Mouse (Mus musculus) neutrophil, adult 5-6 weeks (primary cell): ENCODE results near the gene Poc1b. TPM values are rescaled to one million over a fixed set of nuclear protein-coding genes. Genes with fewer than 3 reads are reported as not detected.
A peak's percentile ranks its signal among the peaks of the same experiment; 100 is the strongest.

Experiments used
- ATAC-seq: fragments of 151-379, 151-347 bp; 2 replicates; pipeline ENCODE4 v1.8.0; 2017; ENCODE audit warnings: mild to moderate bottlenecking, moderate TSS enrichment; ENCODE audit not compliant: insufficient number of reproducible peaks, poor library complexity, low FRiP score, severe bottlenecking; ENCODE audit errors: extremely low read depth
- total RNA-seq: library from RNA; stranded (forward); fragments of 200-1000 nt; gene quantifications from 2 replicates; pipeline ENCODE4 v1.2.3, GENCODE M21; 2017

The Poc1b gene
- total RNA-seq, 1 experiment from 2014 or later, result 12.8 TPM

DNA sequence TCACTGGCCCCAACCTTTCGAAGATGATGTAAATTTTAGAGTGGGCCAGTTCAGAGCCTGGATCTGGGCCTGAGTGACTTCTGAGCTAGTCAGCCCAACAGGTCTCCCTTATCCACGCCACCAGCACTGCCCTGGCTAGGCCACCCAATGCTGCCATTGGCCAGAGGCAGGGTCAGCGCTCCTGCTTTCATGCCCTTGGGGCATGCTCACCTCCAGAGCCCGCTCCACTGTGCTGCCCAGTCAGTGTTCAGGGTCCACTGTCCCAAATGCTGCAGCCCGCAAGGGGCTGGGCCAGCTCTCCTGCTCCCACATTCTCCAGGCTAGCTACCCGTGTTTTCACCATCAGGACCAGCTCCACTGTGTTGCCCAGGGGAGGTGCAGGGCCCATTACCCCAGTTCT is 43.2 kb downstream of the Poc1b start:
- no peak for ATAC-seq

DNA sequence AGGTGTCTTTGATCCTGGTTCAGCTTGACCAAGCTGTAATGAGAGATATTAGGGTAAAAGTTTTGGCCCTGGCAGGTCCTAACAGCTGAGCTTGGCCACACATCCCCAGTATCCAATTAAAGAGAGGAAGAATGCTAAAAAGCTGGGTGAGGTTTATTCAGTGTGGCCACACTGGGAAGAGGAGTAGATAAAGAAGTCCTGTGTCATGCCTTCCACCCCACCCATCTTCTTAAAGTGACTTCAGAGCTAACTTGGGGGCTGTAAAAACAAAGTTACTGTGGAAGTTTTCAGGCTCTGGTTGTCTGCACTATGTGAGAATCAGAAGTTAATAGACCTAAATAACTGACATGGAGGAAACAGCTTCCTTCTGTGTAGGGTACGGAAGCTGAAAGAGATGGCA is 44.7 kb downstream of the Poc1b start:
- ATAC-seq, result no peak

DNA sequence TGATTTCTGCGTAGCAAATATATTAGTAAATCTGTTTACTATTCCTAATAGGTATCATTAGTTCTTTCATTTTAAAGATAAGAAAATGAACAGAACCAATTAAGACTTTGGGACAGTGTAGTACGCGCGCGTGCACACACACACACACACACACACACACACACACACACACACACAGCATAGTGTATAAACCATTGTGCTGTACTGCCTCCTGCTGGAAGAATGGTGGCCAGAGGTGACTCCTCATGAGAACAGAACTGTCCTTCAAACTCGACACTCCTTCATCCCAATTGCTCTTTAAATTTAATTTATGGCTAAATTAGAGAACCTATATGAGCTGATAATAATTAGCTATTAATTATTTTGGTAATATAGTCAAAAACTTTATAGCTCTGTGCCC is 45.2 kb downstream of the Poc1b start:
- peak; percentile 73 for ATAC-seq

DNA sequence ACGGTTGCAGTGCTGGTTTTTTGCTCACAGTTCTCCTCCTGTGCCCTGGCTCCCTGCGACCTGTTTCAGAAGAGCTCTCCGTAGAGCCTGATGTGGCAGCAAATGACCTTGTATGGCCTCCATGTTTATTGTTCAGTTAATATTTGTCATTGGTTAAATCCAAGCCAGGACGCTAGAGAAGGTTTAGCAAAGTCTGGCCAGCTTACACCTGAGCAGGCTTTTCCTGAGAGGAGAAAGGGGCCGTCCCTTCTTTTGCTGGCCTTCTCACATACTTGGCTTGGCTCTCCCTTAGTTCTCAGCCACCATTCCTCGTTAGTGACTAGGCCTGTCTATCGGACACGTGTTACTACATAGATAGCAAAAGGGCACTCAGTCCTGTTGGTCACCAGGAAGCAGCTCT is 47.8 kb downstream of the Poc1b start:
- ATAC-seq, result no peak

DNA sequence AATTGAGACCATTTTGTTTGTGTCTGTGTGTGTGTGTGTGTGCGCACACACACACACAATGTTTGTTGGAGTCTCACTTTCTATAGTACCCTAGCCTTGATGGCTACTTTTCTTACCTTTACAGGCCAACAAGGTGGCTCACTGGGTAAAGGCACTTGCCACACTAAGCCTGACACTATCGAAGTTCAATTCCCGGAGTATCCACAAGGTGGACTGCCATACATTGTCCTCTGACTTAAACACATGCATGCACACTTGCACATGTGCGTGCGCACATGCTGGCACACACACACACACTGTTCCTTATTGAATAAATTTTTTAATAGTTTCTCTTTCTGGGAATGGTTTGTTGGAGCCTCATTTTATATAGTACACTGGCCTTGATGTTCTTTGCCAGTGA is 50.0 kb downstream of the Poc1b start:
- ATAC-seq, result no peak

DNA sequence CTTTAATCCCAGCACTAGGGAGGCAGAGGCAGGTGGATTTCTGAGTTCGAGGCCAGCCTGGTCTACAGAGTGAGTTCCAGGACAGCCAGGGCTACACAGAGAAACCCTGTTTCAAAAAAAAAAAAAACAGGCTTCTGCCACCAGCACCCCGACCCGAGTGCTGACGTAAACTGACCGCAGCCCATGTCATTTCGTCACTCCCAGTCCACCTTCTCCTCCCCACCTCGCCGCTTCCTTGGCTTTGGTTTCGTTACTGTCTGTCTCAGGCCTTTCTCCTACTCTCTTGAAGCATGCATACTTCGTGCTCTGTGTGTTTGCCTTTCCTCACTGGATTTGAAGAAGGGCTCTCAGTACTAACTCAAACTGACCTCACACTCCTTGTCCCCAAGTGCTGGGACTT is 50.9 kb downstream of the Poc1b start:
- peak; percentile 78 for ATAC-seq

DNA sequence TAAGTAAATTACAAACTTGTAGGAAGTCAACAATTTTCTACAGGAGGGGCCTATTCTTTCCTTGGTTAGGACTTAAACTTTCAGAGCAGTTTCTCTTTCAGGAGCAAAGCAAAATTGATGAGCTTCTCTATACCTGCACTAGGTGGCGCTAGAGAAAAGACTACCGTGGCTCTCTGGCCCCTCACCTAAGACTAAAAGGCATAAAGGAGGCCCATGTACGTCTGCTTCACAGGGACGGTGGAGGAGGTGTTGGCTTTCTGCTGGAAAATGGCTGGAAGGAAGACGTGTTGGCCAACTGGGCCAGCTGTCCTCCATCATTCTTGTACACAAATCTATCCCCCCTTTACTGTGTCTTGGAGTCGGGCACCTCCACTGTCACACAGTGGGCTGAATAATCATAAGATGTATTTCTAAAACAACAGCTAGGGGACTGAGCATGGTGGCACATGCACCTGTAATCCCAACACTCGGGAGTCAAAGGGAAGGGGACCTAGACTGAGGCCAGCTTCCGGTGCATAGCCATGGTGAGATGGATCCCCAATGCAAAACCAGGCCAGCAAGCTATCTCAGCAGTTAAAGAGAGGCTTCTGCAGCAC is 55.2 kb downstream of the Poc1b start:
- peak; percentile 82 for ATAC-seq

DNA sequence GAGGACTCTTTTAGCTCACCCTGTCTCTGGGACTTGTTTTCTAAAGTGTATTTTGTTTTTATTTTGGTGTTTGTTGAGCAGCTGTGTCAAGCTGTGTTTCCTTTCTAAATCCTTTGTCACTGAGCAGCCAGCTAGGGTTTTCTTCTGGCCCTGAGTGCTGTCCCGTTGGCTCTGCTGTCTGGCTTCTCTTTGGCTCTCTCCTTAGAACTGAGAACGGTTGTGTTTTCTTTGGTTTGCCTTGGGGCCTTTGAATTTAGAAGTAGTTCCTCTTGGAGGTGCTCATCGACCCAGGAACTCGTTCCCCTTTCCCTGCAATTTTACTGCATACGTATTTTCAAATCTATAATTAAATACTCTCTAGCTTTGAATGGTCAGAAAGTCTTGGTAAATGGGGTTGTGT is 56.2 kb downstream of the Poc1b start:
- no peak for ATAC-seq

DNA sequence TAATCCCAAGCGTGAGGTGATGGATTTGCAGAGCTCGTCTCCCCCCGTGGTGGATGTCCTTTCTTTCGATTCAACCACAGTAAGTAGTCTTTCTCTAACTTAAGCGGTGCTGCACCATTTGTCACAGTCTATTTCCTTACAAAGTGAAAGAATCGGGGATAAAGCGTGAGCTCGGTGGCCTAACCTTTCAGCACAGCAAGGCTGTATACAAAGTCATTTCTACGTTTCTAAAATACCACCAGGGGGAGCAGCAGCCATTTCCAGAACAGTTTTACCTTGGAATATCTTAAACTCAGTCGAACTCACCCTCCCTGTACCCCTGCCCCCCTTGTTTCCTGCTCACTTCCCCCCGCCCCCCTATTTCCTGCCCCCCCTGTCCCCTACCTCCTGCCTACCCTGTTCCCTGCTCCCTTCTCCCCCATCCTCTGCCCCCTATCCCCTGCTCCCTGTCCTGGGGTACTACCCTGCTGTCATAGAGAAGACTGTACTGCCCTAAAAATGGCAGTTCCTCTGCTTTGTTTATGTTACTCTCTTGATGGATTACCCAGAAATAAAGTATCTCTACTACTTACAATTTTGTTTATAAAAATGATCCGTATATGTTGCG is 58.1 kb downstream of the Poc1b start:
- ATAC-seq, result peak; percentile 41

DNA sequence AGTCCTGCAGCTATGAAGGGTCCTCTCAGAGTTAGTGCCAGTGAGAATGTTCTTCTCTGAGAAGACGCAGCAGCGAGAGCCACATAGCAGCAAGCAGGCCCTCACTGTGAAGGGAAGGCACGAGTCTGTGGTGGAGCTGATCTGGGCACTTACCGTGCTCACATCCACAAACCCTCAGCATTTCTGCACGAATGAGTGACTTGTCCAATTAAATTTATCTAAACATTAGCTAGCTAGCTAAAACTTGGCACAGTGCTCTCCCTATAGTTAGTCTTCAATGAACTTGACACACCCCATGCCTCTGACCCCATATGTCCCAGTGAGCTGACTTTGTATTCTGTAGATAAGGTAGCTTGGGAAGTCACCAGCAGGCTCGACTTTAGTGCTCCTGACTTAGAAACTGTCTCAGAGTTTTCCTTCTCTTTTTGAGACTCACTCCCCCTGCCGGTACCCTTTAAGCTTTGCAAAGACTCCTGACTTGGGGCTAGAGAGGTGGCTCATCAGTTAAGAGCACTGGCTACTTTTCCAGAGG is 59.0 kb downstream of the Poc1b start:
- ATAC-seq, result no peak

DNA sequence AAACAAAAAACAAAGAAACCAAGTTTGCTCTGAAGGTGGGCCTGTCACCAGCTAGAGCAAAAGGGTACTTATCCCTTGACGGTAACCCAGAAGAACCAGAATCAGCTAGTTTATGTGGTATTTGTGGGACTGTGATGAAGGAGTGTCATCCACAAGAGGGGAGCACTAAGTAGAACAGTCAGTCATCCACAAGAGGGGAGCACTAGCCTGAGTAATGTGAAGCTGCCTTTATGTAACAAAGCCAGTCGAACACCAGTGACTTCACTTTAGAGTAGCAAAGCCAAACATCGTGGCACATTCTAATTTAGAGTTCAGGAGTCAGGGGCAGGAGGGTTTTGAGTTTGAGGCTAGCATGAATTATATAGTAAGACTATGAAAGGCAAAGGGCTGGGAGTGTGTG is 59.6 kb downstream of the Poc1b start:
- ATAC-seq, result no peak

DNA sequence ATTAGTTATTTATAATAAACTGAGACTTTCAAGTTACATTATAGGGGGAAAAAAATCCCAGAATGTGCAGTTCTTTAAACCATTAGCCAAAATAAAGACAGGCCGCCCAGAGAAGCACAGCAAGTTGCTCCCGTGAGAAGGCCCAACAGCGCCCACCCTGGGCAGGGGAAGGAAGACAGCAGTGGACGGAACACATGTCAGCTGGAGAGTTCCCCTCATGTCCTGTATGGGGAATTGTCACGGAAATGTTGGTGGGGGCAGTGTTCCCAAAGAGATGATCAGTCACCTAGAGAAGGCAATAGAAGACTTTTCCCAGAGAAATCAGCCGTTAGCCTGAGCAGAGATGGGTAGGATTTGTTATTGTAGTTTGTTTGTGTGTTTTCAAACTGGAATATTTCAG is 61.6 kb downstream of the Poc1b start:
- ATAC-seq, result no peak

DNA sequence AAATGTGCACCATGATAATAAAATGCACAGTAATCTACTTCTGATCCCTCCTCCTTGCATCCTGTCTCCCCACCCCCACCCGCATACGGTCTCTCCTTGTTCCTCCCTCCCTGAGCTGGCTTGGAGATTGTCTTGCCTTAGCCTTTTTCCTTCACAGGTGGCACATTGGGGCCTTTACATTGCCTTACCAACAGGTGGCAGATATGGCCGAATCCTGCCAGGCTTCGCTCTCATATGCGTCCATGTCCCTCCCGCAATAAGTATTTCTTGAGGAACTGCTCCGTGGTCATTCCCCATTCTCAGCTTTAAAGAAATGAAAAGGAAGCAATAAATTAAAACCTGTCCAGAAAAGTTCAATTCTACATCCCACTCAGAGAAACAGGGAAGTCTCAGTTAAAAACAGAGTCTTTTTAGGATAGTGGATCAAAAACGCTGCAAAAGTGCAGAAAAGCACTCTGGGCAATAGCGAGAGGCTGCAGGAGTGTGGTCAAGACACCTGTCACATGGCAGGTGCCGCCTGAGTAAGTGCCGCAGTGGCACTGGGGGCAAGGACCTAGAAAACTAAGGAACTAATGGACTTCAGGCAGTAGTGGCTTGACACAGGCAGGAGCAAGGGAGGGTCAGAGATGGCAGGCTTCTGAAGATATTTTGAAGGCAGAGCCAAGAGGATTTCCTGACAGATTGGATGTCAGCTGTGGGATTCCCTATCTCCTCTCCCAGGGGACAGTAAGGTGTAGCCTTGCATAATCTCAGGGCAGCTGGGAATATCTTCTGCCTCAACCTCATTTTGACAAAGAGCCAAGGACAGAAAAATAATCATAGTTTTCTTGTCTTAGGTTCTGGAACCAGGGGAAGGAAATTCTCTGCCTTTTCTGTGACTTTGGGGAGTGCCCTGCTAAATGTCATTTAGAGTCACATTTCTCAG is 62.3 kb downstream of the Poc1b start:
- ATAC-seq, result peak; percentile 52; the same call in 1 of the 2 replicates

DNA sequence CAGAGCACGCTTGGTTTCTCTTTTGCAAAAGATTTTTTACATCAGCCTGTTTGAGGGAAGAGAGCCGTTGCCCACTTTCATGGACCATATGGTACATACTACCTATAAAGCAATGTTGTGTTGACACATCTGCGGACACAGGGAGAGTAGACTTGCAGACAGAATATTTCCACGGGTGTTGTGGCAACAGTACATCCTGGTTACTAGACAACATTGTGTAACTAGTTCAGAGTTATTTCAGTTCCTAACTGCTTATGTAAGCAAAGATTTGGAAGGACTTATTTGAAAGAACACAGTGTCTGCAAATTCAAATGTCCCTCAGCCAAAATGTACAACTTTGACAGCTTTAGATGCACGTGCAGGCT is 62.9 kb downstream of the Poc1b start:
- ATAC-seq, result peak; percentile 53; the same call in 1 of the 2 replicates

DNA sequence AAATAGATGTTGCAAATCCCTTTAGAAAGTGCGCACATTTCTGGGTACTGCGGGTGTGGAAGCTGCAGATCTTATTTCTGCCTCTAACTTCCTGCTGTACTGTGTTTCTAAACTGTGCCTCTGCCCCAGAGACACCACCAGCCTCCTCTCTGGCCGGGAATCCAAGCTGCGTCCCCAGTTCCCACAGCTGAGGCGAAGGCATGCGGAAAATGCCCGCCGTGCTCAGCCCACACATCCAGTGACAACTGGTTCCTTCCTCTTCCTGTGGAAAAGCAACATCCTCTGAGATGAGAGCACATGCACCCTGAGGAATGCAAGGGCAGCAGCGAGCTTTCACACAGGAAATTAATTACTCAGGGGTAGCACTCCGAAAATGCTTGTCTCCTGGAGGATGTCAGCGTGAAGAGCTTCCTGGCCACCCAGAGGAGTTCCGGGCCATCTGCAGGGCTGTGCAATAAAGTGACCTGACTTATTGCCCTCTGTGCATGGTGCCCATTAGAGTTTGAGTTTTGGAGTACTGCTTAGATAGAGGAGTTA is 65.2 kb downstream of the Poc1b start:
- ATAC-seq, result peak; percentile 10

DNA sequence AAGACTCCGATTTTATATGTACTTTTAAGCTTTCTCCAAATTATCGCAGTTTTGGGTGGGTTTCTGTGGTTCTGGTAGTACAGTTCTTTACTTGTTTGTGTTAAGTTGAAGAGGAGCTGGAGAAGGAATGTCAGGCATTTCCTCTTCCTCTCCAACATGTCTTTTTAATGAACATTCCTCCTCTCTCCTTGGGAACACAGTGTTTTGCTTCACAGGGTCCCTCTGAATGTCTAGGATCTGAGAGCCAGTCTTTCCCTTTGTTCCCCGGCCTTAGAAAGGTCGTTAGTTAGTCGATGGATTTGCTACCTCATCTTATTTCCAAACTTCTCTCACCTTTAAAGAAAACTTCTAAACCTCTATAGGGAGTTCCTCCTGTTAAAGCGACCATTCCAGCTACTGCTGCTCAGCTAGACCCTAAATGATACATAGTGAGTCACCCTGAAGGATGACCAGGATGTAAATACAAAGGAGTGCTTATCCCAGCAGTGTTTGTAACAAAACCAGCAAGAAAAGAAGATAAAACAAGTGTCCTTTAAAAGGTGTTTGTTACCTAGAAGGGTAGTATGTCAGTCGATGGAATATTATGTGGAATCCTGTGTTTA is 66.2 kb downstream of the Poc1b start:
- ATAC-seq, result no peak

DNA sequence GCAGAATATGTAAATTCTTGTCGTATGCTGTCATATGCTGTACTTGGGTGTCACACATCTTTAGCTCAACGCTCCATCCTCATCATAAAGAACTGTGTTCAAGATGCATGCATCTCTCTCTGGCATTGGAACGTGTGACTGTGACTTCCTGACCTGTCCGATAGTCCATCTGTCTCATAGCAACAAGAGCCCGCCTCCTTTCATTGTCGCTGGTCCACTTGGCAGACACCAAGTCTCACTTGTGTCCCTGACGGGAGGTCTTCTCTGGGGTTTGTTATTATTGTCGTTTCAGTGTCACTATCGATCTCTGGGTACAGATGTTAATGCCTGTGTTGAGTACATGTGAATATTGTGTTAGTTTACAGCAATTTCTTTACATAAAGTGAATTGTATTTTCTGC is 70.1 kb downstream of the Poc1b start:
- ATAC-seq, result no peak

DNA sequence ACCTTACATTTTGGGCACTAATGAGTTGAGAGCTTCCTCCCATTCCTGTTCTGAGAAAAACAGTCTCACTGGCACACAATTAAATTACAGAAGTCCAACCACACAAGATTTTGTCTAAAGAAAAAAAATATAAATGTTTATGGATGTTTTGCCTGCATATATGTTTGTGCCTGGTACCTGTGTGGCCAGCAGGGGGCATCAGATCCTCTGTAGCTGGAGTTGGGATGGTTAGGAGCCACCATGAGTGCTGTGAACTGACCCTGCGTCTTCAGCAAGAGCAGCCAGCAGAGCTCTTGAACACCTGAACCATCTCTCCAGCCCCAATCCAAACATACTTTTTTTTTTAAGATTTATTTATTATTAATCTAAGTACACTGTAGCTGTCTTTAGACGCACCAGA is 71.3 kb downstream of the Poc1b start:
- ATAC-seq, result no peak

DNA sequence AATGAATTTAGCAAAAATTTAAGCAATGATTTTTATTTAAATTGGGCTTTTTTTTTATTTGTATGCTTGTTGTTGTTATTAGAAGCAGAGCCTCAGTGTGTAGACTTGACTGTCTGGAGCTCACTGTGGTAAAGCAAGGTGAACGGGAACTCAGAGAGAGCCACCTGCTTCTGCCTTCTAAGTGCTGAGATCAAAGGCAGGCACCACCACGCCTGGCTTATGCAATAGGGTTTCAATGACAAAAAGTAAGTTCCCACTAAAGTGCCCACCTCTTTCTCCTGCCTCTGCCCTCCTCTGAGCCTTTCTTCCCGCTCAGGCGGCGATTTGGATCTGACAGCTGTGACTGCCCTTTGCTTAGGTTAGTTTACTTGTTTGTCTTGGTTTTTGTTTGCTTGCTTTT is 72.3 kb downstream of the Poc1b start:
- no peak for ATAC-seq
